Mouse (Mus musculus): ENCODE measurements around the gene Ptpdc1.

GRCm38 (mm10) chr13:48643072-48643471 lies 17.6 kb upstream of the Ptpdc1 start:
- TF ChIP-seq CTCF (IDR thresholded peaks at IDR 0.05; ENCODE audit: borderline replicate concordance, insufficient read depth, low read depth, low read length) = no peak
- no peak for TF ChIP-seq POLR2A (IDR thresholded peaks at IDR 0.05; ENCODE audit: borderline replicate concordance, insufficient read depth, low read length)

Measured in cerebellum, adult 2 months (tissue).